Mouse (Mus musculus) spleen, adult 12 weeks (tissue): ENCODE measurements around the gene Gabbr2.

Experiments used
- DNase-seq: peaks from one replicate; pipeline ENCODE4 v3.0.0; 2022; ENCODE audit warnings: low spot score

The Gabbr2 gene

DNA sequence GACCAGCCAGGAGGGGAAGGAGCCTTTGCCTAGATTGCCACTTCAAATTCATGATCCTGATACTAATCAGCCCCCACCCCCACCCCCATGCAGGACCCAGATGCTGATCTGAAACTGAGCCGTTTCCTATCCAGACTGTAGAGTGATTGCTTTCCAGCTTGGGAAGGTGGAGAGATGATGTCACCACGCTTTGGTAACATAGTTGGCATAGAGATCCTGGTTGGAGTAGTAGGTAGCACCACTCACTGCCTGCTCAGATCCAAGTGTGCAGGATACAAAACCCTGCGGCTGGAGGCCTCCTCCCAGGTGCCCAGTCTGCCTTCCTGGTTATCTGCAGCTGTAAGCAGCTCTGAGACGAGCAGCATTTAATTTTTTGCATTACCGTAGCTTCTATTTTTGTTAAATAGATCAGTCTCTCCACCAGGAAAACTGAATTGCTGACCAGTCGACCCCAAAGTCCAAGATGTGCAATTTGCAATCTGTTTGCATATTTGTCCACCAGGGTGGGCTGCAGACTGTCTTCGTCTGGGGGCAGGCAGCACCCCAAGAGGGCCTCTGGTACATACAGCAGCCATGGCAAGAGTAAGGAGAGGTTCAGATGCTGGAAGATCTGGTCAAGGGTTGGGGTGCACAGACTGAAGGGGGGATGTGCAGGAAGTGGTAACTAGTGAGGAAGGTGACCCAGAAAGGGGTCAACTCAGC, 233.2 kb downstream of the Gabbr2 start:
- DNase-seq, result no peak

- no peak for DNase-seq
These were observed 237.1 kb downstream of the Gabbr2 start for GRCm38 (mm10) chr4:46754407-46755194.

DNA sequence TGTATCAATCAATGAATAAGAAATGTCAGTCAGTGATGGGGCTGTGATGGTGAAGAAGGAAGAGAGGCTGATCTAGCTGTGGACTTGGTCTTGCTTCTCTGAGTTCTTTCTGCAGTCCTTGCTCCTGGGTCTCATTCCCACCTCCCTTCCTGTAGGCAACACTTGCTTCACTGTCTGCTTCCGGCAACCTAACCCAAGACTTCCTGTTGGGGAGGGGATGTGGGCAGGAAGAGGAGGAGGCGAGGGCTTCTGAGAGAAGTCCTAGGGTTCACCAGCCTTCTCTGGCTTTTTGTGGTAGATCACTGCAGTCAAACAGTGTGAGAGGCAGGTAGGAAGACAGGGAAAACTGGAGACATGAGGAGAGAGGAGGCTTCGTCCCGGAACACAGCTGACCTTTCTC, 239.4 kb downstream of the Gabbr2 start:
- DNase-seq, result no peak

DNA sequence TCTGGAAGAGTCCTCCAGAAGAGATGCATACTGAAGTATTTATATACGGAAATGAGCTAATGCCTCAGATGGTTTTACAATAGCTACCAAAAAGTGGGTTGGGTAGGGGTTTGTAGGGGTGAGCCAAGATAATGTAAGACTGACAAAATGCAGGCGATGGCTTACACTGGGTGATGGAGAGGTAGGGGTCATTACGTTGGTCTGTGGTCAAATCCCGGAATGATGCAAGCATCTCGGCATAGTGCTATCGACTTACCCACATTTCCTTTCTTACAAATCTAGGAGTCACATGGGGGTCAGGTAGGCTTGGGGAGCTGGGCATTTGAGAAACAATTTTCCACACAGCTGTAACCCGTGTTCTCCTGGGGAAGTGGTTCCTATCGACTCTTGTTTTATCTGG, 242.7 kb downstream of the Gabbr2 start:
- no peak for DNase-seq

GRCm38 (mm10) chr4:46747007-46747746, 244.5 kb downstream of the Gabbr2 start:
- no peak for DNase-seq

DNA sequence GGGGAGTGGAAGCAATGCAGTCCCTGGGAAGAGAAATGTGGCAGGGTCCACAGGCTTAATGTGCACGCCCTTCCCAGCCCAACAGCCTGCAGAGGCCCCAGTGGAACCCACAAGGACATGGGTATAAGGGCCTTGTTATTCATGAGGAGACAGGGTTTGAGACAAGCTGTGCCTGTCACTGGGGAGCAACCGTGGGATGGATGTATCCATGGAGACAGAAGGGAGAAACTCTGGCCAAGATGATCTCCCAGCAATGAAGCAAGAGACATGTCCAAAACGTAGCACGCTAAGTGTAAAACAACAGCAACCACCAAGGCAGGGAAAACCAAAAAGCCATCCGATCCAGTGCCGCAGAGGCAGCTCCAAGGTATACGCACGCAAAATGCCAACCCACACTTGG, 246.1 kb downstream of the Gabbr2 start:
- DNase-seq, result no peak

DNA sequence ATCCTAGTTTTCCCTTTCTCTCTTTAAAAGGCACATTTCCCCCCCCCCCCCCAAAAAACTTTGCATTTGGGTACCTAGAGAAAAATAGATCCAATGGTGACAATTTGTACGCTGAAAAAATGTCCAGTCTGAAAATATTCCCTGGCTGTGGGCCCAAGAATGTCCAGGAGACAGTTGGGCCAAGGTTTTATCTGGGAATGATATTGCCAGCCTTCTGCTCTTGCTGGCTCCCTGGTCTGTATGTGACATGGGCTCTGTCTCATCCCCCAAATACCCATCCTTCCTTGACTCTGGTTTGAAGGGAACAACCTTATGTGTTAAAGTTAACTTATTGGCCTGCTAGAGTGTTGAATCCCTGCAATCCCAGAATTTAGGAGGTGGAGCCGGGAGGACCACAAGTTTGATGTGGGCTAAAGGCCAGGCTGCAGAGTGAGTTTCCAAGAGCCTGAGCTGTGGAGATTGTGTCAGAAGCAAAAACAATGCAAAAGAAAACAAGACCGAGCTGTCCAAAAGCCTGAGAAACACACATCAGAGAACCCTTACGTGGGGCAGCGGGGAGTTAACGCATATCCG, 247.0 kb downstream of the Gabbr2 start:
- DNase-seq, result no peak

DNA sequence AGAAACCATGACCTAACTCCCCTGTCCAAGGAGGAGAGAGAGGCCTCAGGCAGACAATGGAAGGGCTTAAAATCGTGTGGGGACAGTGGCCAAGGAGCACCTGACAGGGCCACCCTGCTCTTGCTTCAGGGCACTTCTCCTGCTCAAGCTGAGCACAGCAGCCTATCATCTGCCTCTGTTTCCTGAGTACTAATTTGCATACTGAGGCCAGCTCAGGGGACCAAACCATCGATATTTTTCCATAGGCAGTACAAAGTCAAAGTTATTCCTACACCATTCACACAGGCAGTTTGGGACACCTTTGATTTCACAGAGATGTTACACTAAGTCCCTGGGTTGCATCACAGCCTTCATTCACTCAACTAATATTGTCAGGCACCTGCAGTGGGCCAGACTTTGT, 249.1 kb downstream of the Gabbr2 start:
- DNase-seq, result no peak

DNA sequence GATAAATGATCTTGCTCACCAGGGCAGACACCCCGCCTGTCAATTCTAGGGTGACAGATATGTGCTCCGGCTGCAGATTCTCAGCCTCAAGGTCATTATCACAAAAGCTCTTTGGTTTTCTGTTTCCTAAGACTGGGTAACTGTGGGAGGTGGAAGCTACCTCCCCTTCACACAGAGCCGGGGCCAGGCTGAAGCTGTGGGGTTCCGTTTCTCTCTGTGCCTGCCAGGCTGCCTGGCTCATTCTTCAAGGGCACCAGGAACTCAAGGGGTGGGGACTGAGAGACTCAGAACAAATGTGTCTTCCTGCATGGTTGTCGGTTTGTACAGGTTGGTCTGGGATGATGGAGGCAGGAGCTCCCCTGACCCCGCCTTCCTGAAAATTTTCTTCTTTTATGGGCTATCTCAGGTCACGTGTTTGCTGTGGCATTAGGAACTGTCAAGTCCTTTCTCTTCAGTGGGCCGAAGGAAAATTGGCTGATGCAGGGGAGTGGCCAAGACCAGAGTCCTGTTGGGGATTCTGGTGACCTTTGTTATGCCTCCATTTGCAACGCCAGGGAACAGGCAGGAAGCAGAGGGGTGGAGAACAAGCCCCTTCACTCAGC, 254.7 kb downstream of the Gabbr2 start:
- DNase-seq, result no peak

DNA sequence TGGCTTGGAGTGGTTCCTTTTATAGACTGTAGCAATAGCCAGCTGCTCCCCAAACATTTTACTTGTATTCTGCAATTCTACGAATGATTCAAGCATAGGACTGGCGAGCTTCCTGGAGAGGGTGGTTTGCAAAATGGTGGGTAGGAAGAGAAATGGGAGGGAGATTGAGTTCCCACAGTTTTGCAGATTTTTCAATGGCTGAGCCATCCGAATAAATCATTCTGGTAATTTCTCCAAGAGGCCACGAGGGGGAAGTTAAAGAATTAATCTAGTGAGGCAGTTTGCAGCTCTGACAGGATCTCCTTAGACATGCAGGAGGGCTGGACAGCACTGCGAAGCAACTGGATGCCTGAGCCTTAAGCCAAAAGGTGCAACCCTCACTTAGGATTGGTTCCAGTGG, 256.8 kb downstream of the Gabbr2 start:
- no peak for DNase-seq

- no peak for DNase-seq
These were observed 260.1 kb downstream of the Gabbr2 start for GRCm38 (mm10) chr4:46731590-46731989.

DNA sequence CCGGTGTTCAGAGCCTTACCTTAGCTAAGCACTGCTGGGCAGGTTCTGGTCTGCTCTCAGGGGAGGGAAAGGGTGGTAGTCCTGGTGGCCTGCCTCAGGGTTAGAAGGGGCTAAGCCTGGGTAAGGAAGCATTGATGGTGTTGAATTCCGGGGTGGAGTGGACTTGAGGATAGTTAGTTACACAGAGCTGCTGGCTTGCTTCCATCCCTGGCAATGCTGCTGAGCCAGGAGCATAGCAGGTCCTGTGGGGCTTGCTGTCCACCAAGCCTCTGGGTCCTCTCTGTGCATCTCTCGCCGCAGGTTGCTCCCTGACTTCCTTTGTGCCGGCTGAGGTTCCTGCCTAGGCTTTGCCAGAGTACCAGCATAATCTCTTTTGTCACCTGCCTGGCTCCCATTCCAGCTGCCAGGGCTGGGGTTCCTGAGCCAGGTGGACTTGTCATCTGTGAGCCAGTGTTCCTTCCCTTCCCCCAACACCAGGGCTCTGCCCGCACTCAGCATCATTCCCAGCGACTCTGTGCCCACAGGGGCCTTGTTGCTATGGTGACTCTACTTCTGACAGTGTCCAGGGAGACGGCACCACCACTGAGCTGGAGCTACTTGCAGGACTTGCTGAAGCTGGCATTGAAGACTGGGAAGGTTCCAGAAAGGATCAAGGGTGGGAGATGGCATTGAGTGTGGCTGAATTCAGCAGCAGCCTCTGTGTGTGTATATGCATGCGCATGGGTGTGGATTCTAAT, 262.2 kb downstream of the Gabbr2 start:
- DNase-seq, result no peak

- no peak for DNase-seq
These were observed 263.4 kb downstream of the Gabbr2 start for GRCm38 (mm10) chr4:46728231-46728630.

- no peak for DNase-seq
These were observed 264.5 kb downstream of the Gabbr2 start for GRCm38 (mm10) chr4:46727153-46727552.

GRCm38 (mm10) chr4:46720821-46721557, 270.7 kb downstream of the Gabbr2 start:
- no peak for DNase-seq

DNA sequence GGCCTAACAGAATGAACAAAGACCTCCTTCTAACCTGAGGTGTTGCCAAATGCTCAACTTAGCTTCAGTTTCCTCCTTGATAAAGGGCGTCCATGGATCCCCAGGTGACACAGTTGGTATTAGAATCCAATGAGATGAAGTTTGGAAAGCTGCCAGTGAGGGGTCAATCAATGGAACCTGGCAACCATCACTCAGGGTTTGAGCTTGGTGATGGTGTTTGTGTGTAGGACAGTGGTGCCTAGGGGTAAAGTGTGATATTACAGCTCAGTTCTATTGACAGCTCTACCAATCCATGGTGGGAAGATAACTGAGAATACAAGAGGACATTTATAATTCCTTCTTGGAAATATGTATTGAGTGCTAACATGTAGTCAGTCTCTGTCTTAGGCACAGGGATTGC, 271.6 kb downstream of the Gabbr2 start:
- DNase-seq, result no peak

GRCm38 (mm10) chr4:46718624-46719023, 273.0 kb downstream of the Gabbr2 start:
- DNase-seq, result no peak

DNA sequence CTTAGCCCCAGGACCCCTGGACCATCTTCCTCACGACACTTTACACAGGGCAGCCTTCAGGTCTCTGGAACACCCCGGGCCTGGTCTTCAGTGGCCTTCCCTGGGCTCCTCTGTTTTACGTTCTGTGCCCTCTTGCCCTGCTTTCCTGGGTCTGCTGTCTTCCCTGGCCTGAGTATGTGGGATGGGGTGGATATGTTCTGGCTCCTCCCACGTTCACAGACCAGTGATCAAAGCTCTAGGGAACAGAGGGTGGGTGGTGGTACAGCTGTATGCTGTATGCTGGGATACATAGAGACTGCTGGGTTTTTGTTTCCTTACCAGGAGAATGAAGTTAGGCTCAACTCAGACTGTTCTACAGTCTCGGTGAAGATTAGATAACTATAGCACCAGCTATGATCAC, 274.5 kb downstream of the Gabbr2 start:
- DNase-seq, result no peak

- no peak for DNase-seq
These were observed 275.3 kb downstream of the Gabbr2 start for GRCm38 (mm10) chr4:46716361-46716760.

DNA sequence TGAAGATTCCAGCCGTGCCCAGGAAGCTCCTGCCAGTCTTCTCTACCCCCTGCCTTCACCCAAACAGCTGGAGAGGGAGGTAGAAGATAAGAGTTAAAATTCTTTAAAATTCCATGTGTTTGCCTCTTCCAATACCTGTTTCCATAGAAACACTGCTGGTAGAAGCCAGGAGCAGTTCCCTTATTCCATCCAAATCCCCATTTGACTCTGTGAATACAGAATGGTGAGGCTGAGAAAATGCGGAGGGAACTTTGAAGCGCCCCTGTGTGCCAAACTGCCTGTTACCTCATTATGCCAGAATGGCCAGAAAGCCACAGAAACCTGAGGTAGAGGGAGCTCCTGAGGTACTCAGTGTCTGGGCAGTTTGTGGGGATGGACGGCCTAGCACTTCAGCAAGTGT, 281.1 kb downstream of the Gabbr2 start:
- DNase-seq, result no peak

DNA sequence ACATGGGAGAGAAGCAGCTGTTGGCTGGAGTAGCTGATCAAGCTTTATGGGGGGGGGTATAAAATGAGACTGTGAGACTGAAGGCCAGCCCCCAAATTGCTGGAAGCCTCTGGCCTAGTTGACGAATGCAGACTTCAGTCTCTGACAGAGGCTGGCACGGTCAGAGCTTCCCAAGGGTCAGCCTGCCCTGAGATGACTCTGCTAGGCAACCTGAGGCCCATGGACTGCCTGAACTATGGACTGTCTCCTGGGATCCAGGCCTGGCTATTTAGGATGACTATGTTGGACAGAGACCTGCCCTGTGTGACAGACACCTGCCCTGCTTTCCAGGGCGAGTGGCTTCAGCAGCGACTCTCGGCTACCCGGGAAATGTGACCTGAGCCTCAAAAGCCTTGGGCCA, 281.7 kb downstream of the Gabbr2 start:
- no peak for DNase-seq
